Mouse (Mus musculus) left cerebral cortex, postnatal 4 days (tissue): ENCODE measurements around the gene Cpsf6. TPM values are rescaled to one million over a fixed set of nuclear protein-coding genes. Genes with fewer than 3 reads are reported as not detected.

Experiments
- DNase-seq: peaks from one replicate; pipeline ENCODE4 v3.0.0-alpha.2; 2022
- intact Hi-C: fragments of 180-260 bp; cut with DNase I; formaldehyde crosslinking; loops from one replicate; pipeline ENCODE4 v1.15.1; 2025
- total RNA-seq, 2 experiments: library from RNA; stranded (reverse); gene quantifications; 2 replicates each; pipeline ENCODE4 v1.2.3; 2021

Gene Cpsf6
- 100 to 1,000 TPM; 145 to 163 TPM for total RNA-seq

DNA sequence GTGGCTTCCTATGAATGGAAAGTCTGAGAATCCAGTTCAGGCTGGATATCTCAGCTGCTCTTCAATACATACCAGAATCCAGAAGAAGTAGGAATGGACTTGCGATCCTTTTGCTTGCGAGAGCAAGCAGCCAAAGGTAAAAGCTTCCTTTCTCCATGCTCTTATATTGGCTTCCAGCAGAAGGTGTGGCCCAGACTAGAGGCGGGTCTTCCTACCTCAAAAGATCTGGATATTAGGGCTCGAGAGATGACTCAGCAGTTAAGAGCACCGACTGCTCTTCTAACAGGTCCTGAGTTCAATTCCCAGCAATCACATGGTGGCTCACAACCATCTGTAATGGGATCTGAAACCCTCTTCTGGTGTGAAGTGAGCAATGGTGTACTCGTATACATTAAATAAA, at the start of gene Cpsf6:
Gene Cpsf6, minus strand, starts transcription at position 108 of the 400 bp plus-strand sequence.
- no peak for DNase-seq
- intact Hi-C loops = no loop called here

DNA sequence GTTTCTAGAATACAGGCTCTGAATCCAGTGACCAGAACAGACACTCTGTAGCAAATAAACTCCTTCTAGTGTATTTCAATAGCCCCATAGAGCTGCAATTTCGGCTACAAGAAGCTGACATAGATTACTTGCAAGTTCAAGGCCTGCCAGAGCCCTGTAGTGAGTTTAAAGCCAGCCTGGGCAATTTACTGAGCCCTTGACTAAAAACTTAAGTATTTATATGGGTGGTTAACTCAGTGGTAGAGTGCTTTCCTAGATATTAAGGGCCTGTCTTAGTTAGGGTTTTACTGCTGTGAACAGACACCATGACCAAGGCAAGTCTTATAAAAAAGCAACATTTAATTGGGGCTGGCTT, 46.8 kb upstream of the Cpsf6 start:
- DNase-seq = no peak
- intact Hi-C loops = no loop called here

DNA sequence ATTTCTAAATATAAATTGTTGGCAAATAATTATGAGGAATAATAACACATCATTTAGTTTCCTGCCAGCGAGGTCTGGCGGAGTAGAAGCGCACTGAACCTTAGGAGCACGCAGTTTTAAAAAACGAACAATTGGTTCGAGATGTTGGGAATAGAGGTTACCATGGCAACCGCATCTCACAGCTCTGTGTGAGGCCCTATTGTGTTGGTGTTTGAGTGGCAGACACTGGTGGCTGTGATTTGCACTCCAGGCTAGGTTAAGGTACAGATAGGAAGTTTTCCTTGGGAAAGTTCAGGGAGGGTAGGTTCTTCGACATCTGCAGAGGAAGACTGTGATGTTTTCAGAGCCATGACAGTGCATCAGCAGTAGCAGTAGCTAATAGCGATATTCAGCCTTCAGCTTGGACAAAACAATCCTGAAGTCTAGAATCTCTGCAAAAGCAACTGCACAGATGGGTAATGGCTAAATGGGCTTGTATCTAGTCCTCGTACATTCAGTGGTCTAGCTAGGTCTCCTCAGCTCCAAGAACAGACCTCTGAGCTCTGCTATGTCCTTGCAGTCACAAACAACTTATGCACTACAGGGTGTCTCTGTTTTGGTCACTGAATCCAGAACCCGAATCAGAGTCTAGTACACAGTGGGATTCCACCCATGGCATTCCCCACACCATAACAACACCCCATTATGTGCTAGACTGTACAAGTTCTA, 46.2 kb upstream of the Cpsf6 start:
- DNase-seq = no peak
- intact Hi-C loops = no loop called here

DNA sequence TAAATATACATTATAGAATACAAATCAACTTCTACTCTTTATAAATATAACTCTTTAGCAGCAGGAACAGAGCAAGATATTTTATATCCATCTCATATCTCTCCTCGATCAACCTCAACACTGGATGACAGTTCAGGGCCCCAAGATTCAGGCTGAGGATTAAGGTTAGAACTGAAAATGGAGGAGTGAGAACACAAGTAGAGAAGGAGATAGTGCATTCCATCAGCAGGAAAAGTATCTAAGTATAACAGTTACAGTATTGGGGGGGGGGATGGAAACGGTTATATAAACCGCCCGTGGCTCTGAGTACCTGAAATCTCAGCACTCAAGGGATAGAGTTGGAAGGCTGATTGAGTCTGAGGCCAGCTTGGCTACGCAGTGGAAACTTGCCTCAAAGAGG, 45.2 kb upstream of the Cpsf6 start:
- intact Hi-C loops = no loop called here
- no peak for DNase-seq

DNA sequence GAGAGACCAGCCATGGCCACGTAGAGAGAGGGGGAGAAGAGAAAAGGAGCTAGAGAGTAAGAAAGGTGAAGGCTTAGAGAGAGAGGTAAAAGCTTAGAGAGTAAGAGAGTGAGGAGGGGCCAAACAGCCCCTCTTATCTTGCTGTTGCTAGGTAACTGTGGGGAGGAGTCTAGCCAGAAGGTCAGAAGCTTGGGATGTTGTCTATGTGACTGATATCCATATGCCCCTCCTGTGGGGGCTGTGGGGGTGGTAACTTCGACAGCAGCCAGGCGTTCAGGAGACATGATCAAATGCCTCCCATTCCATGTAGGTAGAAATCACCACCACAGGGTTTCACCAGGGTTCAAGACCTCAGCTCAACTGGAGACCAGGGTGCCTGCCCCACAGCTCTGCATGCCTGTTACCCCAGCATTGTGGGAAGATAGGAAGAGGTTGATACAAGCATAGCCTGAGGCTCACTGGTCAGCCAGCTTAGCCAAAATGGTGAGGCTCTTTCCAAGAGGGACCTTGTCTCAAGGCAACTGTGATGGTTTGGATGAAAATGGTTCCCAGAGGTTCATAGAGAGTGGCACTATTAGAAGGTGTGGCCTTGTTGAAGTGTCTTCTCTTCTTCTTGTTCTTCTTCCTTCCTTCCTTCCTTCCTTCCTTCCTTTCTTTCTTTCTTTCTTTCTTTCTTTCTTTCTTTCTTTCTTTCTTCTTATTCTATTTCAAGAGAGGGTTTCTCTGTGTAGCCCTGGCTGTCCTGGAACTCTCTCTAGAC, 44.5 kb upstream of the Cpsf6 start:
- no peak for DNase-seq
- intact Hi-C loops = no loop called here

DNA sequence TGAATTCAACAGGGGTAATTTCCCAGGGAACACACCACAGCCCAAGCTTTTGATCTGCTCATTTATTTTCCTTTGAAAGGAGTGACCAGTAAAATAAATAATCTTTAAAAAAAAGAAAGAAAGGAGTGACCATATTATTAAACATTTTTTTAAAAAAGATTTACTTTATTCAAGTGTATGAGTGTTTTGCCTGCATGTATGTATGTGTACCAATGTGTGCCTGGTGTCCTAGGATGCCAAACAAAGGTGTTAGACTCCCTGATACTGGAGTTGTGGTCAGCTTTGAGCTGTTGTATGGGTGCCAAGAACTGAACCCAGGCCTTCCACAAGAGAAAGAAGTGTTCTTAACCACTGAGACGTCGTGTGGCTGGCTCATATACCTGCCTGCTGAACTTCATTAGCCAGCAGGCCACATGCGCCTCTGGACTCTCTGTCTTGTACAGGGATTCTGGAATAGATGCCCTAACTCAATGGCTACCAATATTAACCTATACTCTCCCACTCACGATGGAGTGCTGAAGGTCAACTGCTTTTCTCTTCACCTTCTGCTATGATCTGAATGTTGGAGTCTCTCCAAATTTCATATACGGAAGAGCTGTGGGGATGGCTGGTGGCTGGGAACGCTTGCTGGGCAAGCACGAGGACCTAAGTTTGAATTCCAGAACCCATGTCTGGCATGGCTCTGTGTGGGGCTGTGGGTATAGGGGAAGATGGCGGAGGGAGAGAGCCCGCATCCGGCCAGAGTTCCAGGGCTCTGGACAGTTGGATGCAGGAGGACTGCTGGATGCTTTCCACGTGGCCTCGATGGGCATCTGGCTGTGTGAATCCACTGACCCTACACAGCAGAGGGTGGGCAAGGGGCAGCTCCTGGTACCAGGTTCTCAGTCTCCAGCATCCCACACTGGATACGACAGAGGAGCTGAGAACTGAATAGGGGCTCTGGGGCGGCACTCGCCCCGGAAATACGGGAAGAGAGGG, 43.5 kb upstream of the Cpsf6 start:
- DNase-seq = no peak
- intact Hi-C loops = no loop called here

DNA sequence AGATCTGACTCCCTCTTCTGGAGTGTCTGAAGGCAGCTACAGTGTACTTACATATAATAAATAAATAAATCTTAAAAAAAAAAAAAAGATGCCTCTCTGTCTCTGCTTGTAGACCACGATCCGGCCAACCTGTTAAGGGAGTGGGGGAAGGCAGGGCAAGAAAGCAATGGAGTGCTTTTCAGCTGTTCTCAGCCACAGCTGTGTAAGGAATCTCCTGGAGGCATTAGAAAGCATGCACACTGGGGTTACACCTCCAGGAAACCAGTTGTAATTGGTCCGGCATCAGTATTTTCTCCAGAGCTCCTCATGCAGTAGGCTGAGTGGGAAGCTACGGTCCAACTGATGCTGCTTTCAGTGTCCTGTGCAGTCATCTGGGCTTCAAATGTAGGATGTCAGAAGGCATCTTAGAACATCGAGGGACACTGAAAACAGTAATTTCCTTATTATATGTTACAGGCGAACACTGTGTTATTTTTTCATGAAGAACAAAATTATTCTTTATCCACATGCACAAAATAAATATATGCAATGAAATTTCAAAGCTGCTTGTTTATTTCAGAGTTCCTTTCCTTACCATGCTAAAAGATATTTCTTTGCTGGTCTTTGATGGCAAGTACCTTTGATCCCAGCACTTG, 42.5 kb upstream of the Cpsf6 start:
- DNase-seq = no peak
- intact Hi-C loops = no loop called here

DNA sequence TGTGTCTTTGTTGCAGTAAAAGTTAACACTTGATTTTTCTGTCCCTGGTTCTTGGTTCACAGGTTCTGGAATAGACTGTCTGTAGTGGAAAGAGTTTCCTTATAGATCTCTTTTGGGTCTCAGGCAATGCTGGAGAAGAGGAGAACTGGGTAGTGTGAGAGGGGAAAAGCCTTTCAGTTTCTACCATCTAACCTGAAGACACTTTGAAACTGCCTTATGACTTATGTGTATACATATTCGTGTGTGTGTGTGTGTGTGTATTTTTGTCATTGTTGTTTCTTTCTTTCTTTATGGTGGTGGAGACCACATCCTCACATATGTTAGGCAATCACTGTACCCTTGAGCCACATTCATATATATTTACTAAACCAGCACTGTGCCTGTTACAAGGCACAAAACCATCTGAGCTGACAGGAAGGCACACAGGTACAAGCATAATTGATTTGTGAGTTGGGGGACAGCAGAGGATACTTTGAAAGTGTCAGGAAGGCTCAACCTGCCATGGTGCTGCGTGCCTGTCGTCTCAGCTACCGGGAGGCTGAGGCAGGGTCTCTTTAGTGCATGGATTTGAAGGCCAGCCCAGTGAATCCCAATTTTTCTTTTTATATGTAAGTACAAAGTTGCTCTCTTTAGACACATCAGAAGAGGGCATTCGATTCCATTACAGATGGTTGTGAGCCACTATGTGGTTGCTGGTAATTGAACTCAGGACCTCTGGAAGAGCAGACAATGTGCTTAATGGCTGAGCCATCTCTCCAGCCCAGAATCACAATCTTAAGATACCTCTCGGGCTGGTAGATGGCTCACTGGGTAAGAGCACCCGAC, 41.7 kb upstream of the Cpsf6 start:
- DNase-seq = no peak
- intact Hi-C loops = no loop called here

DNA sequence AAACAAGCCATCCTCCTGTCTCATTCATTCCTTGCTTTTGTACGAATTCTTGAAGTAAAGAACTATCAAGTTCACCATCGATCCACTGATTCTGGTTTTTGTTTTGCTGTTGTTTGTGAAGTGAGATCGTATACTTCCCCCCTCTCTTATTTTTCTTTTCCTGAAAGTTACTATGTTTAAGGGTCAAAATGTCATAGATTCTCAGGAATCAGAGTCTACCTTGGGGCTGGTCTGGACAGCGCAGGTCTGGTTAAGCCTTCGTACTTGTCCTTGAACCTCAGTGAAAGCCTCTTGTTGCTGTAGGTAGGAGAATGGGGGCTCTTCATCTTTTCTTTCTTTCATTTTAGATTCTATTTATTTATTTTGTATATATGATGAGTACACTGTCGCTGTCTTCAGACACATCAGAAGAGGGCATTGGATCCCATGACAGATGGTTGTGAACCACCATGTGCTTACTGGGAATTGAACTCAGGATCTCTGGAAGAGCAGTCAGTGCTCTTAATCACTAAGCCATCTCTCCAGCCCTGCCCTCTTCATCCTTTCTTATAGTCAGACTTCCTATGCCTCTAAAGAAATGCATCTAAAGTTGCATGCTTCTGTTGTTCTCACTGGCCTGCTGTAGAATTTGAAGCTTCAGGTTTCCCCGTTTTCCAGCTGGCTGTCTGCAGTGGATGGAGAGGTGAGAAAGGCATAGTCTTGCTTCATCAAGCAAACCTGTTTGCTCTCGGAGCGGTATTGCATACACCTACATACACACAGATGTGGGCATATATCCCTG, 40.9 kb upstream of the Cpsf6 start:
- intact Hi-C loops = no loop called here
- DNase-seq = no peak

DNA sequence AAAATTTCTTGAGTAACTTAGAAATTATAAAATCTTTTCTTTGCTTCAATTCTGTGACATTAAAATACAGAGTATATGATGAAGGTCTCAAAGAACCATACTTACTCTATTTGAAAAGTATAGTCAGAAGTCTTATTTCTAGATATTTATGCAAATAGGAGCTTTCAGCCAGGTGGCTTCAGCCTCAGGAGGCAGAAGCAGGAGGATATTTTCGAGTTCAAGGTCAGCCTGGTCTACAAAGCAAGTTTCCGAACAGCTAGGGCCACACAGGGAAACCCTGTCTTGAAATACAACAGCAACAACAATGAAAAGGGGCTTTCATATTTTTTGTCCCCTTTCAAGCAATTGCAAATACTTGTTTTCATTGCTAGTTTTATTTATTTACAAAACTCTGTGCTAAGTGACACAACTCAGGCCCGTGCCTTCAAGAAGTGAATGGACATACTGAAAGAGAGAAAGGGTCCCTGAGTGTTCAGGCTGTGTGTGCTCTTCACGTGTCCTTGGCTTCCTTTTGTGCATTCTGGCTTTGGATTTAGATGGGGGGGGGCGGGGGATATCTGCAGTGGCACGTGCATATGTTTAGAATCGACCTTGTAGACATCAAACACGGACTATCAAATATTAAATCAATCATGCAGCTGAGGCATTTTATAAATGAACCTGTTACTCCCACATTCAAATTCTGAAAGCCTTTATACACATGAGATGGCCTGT, 39.9 kb upstream of the Cpsf6 start:
- intact Hi-C loops = no loop called here
- no peak for DNase-seq

DNA sequence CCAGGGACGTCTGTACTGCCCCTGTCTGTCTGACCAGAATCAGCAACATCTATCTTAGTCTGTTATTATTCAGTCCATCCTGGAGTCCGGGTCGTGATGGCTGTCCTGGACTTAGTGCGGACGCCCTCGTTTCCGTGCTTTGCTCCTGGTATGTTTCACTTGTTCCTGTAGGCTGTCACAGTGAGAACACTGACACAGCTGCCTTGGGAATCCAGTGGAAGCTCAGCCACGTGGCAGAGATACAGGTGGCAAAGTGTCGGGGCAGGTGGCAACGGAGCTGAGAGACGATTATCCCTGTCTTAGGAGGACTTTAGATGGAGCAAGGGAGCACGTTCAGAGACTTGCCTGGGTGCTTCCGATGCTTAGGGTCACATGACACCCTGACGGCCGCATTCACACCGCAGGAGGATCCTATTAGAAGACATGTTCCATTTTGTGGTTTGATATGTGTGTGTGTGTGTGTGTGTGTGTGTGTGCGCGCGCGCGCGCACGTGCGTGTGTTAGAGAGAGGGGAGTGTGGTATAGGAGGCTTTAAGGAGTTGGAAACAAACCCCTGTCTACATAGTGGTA, 38.9 kb upstream of the Cpsf6 start:
- intact Hi-C loops = no loop called here
- DNase-seq = no peak

DNA sequence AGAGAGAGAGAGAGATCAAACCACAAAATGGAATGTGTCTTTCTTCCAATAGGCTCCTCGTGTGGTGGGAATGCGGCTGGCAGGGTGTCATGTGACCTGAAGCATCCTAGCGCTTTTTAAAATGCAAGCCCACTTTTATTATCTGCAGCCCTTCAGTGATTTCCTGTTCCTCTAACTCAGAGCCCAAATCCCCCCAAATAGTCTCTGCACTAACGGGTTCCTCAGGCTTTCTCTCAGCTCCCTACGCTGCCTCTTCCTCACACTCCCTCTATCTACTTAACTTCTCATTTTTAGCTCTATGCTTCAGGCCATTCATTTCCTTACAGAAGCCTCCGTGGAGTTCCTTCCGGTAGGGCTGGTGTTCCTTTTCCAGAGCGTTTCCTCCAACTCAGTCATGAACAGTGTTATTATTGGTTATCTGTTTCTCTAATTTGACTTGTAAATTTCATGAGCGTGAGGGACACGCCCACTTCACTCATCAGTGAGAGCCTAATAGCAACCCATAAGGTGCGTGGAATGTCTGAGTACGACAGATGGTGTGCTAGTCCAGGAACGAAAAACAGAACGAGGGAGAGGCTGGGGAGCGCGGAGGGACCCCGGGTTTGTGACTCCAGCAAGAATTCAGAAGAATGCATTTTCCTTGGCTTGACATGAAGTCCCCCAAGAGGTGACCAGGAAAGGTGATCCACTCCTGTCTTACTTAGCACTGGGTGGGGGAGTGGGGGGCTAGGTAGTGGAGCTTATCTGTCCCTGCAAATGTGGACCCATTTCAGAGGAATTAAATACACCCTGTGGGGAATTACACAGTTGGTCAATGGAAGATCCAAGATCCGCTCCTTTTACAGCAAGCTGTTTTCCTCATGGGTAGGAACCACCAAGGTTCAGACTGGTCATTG, 38.2 kb upstream of the Cpsf6 start:
- intact Hi-C loops = no loop called here
- DNase-seq = no peak

DNA sequence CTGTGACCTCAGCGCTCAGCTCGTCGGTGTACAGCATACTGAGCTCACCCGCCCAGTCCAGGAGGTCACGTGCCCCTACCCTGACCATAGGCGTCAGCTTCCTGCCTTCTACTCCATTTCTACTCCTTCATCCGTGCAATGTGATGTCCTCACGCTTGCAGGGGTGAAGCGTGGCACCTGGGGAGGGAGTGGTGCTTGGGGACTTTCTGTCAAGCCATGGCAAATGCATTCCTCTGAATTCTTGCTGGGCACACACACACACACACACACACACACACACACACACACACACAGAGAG, 37.6 kb upstream of the Cpsf6 start:
- DNase-seq = no peak
- intact Hi-C loops = no loop called here

DNA sequence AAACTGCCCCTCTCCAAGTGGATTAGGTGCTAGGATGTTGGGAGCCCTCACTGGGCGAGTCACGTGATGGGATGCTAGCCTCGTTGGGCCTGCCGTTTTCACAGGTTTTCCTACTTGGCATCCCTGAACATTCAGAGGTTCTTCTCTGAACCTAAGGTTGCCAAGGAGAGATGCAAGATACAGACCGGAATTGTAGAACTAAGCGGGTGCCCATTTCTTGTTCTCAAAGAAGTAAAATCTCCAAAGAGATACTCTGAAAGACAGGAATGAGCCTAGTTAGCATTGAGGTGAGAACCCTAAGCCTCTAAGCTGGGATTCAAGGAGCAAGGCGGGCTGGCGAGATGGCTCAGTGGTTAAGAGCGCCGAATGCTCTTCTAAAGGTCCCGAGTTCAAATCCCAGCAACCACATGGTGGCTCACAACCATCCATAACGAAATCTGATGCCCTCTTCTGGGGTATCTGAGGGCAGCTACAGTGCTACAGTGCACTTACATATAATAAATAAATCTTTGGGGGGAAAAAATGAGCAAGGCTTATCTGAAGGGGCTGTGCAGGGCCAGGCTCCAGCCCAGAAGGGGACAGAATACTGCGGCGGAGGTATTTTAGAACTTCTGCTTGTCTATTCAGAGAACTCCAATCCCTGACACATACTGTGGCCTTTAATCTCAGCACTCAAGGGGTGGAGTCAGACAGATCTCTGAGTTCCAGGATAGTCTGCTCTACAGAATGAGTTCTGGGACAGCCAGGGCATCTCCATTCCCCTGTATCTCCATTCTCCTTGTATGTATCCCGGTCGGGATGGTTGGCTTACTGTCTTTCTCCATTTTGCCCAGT, 37.0 kb upstream of the Cpsf6 start:
- intact Hi-C loops = no loop called here
- DNase-seq = no peak

DNA sequence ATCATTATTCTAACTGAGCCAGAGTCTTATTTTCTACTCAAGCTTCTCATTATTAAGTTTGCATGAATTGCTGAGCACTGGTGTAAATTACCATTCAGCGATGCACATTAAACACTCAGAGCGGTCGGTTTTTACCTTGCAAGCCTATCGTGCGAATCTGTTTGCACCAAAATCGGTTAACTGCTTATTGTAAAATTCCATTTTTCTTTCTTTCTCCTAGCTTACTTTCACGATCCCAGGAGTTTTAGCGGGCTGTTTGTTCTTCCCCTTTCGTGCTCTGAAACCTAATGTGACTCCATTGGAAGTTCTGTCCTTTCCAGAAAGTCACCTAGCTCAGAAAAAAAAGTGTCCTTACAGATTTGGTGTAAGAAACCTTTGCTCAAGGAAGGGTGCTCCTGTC, 36.3 kb upstream of the Cpsf6 start:
- intact Hi-C loops = no loop called here
- DNase-seq = no peak

DNA sequence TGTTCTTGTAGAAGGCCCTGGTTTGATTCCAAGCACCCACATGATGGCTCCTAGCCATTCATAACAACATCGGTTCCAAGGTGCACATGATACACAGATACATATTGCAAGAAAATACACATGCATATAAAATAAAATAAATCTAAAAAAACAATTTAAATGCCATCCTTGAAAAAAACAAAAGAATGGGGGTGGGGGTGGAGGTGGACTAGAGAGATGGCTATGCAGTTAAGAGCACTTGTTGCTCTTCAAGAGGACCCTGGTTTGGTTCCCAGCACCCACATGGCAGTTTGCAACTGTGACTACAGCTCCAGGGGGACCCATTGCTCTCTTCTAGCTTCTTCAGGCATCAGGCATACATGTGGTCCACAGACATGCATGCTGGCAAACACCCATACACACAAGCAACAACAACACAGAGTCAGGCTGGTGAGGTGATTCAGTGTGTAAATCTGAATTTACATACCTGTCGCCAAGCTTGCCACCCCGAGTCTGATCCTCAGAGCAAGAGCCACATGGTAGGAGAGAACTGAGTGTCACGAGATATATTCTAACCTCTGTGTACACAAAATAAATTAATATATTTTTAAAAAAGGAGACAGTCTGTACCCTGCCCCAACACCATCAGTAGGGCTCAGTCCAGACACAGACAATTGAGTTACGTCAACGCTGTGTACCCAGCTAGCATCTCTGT, 35.7 kb upstream of the Cpsf6 start:
- intact Hi-C loops = no loop called here
- DNase-seq = no peak
